Mouse (Mus musculus) CD4-positive, CD25-positive, alpha-beta regulatory T cell, adult 4 months (primary cell): ENCODE results near the gene Zdhhc13. TPM values are rescaled to one million over a fixed set of nuclear protein-coding genes. Genes with fewer than 3 reads are reported as not detected.

Experiments used
- polyA plus RNA-seq, 2 experiments: library from polyadenylated mRNA; unstranded; fragments of 100-300 nt; shearing (Covaris generic); gene quantifications; one replicate each; pipeline ENCODE4 v1.2.1; 2017

Gene Zdhhc13
- polyA plus RNA-seq, 2 experiments from 2014 or later, result 22.7 to 26.1 TPM

Other genes starting within 250 kb of the Zdhhc13 start
- gene Mrgprb2, start 230.9 kb upstream of the Zdhhc13 start, polyA plus RNA-seq, result not detected
- gene Mrgprb3, start 145.2 kb upstream of the Zdhhc13 start, polyA plus RNA-seq, result not detected
- gene Csrp3, start 59.0 kb downstream of the Zdhhc13 start, polyA plus RNA-seq, result not detected
- gene E2f8, start 92.6 kb downstream of the Zdhhc13 start, polyA plus RNA-seq, result 1 to 10 TPM; 1.1 to 3.2 TPM
- 10 to 100 TPM; 30.6 to 45.1 TPM for gene Nav2, start 119.7 kb downstream of the Zdhhc13 start, polyA plus RNA-seq